ENCODE assay signal across 10 mouse cellular contexts in the genomic region with DNA sequence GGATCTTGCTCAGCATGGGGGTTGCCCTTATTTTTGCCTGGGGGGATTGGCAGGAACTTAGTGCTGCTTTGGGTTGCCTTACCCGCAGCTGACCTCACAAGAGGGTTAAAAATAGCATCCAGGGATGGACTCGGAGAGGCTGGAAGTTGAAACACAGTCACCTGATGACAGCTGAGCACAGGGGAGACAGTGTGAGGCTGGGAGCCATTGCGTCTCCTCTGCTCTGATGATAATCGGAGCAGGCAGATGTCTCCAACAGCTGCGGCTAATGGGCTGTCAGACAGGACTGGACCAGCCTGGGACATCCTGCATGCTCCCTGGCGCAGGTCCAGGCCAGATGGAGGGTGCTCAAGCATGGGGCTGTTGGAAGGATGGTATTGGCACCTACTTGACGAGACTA.
A peak's percentile ranks its signal among the peaks of the same experiment; 100 is the strongest.
DNase-seq lines count a peak whose midpoint lies in the region; ATAC-seq lines count a peak whose summit lies in the region.
"Had no signal": no experiment of that assay in that cellular context is flagged by ENCODE, and none has a peak within 500 bp of the region (broad histone marks: within the 10 kb centered on the region; RNA-seq: fewer than 3 reads in every experiment).

No protein-coding gene starts in this region.

- no peaks in the 10 kb centered on the region; the same call in 1 of the 2 replicates for H3K4me1 ChIP-seq in midbrain, embryonic 16.5 days (ENCODE audit: control insufficient read depth, insufficient read depth, low read length)
- H3K4me1 ChIP-seq in midbrain, embryonic 15.5 days, result peaks cover 4% of the 10 kb centered on the region; the same call in 1 of the 2 replicates

- no peak overlapping the region for H3K9ac ChIP-seq in midbrain, embryonic 16.5 days (ENCODE audit: low read depth, low read length)
- no peak overlapping the region for H3K9ac ChIP-seq in midbrain, embryonic 15.5 days
- H3K9ac ChIP-seq: liver, embryonic 14.5 days had no signal

- H3K4me2 ChIP-seq in midbrain, embryonic 16.5 days (ENCODE audit: low read length), result no peak overlapping the region
- H3K4me2 ChIP-seq in midbrain, embryonic 15.5 days, result no peak overlapping the region

- peak; percentile 92 to 95 for DNase-seq in cerebellum, postnatal 10 days
- DNase-seq in cerebellum, adult 18-20 months, result no peak
- peak; percentile 12 to 42 for DNase-seq in kidney, adult 8-10 months
- DNase-seq in retina, postnatal 1 day, result peak; percentile 93
- DNase-seq in frontal cortex, postnatal 25 days (ENCODE audit: low spot score in 2 of 2), result no peak
- DNase-seq in urinary bladder, postnatal 25 days (ENCODE audit: low spot score), result no peak
- DNase-seq: adrenal gland, postnatal 36 days had no signal

- WGBS in midbrain, embryonic 16.5 days, result 61% methylated on average over 7 of the region's 7 CpGs
- WGBS in midbrain, embryonic 15.5 days, result 64% methylated on average over 7 of the region's 7 CpGs

- no peak overlapping the region for H3K27ac ChIP-seq in midbrain, embryonic 16.5 days (ENCODE audit: low read length)
- no peak overlapping the region for H3K27ac ChIP-seq in midbrain, embryonic 15.5 days
- H3K27ac ChIP-seq: liver, embryonic 14.5 days had no signal

- no peaks in the 10 kb centered on the region for H3K9me3 ChIP-seq in midbrain, embryonic 16.5 days (replicated peaks; ENCODE audit: control insufficient read depth, low read length, poor library complexity, severe bottlenecking)
- H3K9me3 ChIP-seq in midbrain, embryonic 15.5 days, result no peaks in the 10 kb centered on the region

- peak; percentile 56; the same call in 1 of the 2 replicates for ATAC-seq in midbrain, embryonic 16.5 days
- ATAC-seq in midbrain, embryonic 15.5 days (replicated peaks), result no peak

- H3K36me3 ChIP-seq in midbrain, embryonic 16.5 days (ENCODE audit: control insufficient read depth, insufficient read depth, low read length), result no peaks in the 10 kb centered on the region
- H3K36me3 ChIP-seq in midbrain, embryonic 15.5 days (replicated peaks), result no peaks in the 10 kb centered on the region

- H3K27me3 ChIP-seq in midbrain, embryonic 16.5 days (ENCODE audit: control insufficient read depth, insufficient read depth, low read depth, low read length), result no peaks in the 10 kb centered on the region
- H3K27me3 ChIP-seq in midbrain, embryonic 15.5 days (replicated peaks), result no peaks in the 10 kb centered on the region

- H3K4me3 ChIP-seq in midbrain, embryonic 16.5 days (ENCODE audit: low read depth, low read length), result no peak overlapping the region
- no peak overlapping the region for H3K4me3 ChIP-seq in midbrain, embryonic 15.5 days

Comparison
In these comparisons a context has a peak if more than half of its experiments do, and no peak if none do; other contexts are left out.
1. DNase-seq: peak in cerebellum, postnatal 10 days (2 of 2), kidney, adult 8-10 months (2 of 2) and retina, postnatal 1 day (single experiment); none in cerebellum, adult 18-20 months (0 of 2), frontal cortex, postnatal 25 days (0 of 2) and urinary bladder, postnatal 25 days (single experiment).